Mouse (Mus musculus) lung, embryonic 14.5 days (tissue): Measurements from ENCODE around the gene Arf3. TPM values are rescaled to one million over a fixed set of nuclear protein-coding genes. Genes with fewer than 3 reads are reported as not detected.
A peak's percentile ranks its signal among the peaks of the same experiment; 100 is the strongest.

Experiments
- ATAC-seq: fragments of 200-750 bp; cut with Nextera tagmentation; 2 replicates; pipeline ENCODE4 v1.8.0; 2017; ENCODE audit warnings: mild to moderate bottlenecking, moderate TSS enrichment, moderate library complexity; ENCODE audit not compliant: insufficient read depth
- DNase-seq: peaks from one replicate; pipeline ENCODE4 v3.0.0-alpha.2; 2015
- H3K27ac ChIP-seq: fragments of 300-500 bp; sonication (generic); 2 replicates; pipeline ENCODE4 v1.5.1; 2014; ENCODE audit warnings: low read depth, mild to moderate bottlenecking, moderate library complexity
- H3K27me3 ChIP-seq: fragments of 300-500 bp; sonication (generic); 2 replicates; pipeline ENCODE4 v1.6.1; 2014; ENCODE audit warnings: low read length, control low read depth; ENCODE audit not compliant: insufficient read depth
- H3K36me3 ChIP-seq: fragments of 300-500 bp; sonication (generic); 2 replicates; pipeline ENCODE4 v1.6.1; 2014; ENCODE audit warnings: control low read depth; ENCODE audit not compliant: insufficient read depth
- H3K4me1 ChIP-seq: fragments of 300-500 bp; sonication (generic); 2 replicates; pipeline ENCODE4 v1.6.1; 2014; ENCODE audit warnings: antibody characterized with exemption, control low read depth; ENCODE audit not compliant: insufficient read depth
- H3K4me2 ChIP-seq: fragments of 300-500 bp; sonication (generic); 2 replicates; pipeline ENCODE4 v1.6.1; 2014; ENCODE audit warnings: mild to moderate bottlenecking
- H3K4me3 ChIP-seq: fragments of 300-500 bp; sonication (generic); 2 replicates; pipeline ENCODE4 v1.5.1; 2014; ENCODE audit warnings: low read depth, low read length
- H3K9ac ChIP-seq: fragments of 300-500 bp; sonication (generic); 2 replicates; pipeline ENCODE4 v1.6.1; 2014
- H3K9me3 ChIP-seq: fragments of 300-500 bp; sonication (generic); 2 replicates; pipeline ENCODE4 v1.6.1; 2016; ENCODE audit warnings: low read depth, low read length, control low read depth
- CTCF ChIP-seq: IDR thresholded peaks from 2 replicates; pipeline ENCODE4 v1.5.1; 2016; ENCODE audit warnings: antibody characterized with exemption, low read depth
- WGBS: fragments of 180-500 bp; shearing (Covaris S2); extraction: QIAGEN DNeasy Blood & Tissue Kit; methylation state at CpG from one replicate; pipeline ENCODE4 v1.1.7; 2014; 5-methylcytosine and 5-hydroxymethylcytosine counted together
- polyA plus RNA-seq: library from polyadenylated mRNA; unstranded; fragments of >200 nt; fragmentation: Nextera tagmentation; extraction: Ambion mirVana; gene quantifications from 2 replicates; pipeline ENCODE4 v1.2.1, GENCODE M21; 2014

Gene Arf3
- polyA plus RNA-seq, 1 experiment from 2014 or later = 42.5 TPM

DNA sequence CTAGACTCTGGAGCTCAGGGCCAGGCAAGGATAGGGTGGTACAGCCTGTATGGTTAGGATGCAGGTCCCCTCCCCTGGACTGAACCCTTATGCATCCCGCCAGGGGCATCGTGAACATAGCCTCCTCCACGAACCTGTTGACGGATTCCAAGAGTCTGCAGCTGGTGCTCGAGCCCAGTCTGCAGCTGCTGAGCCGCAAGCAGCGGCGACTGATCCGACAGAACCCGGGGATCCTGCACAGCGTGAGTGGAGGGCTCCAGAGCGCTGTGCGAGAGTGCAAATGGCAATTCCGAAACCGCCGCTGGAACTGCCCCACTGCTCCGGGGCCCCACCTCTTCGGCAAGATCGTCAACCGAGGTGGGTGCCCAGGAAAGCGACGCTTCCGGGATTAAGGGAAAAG is 27.7 kb upstream of the Arf3 start:
- Histone ChIP-seq H3K4me1 (no peaks in the 10 kb centered on the region), H3K4me3 (peak overlapping the region; percentile 22), H3K36me3 (no peaks in the 10 kb centered on the region), H3K9ac (no peak overlapping the region), H3K4me2 (peak overlapping the region; percentile 43; the same call in 1 of the 2 replicates), H3K9me3 (no peaks in the 10 kb centered on the region), H3K27me3 (peaks cover 88% of the 10 kb centered on the region), H3K27ac (no peak overlapping the region)
- no peak for ATAC-seq
- WGBS = under 1% methylated on average over 23 of the region's 23 CpGs
- TF ChIP-seq CTCF = no peak
- no peak for DNase-seq

DNA sequence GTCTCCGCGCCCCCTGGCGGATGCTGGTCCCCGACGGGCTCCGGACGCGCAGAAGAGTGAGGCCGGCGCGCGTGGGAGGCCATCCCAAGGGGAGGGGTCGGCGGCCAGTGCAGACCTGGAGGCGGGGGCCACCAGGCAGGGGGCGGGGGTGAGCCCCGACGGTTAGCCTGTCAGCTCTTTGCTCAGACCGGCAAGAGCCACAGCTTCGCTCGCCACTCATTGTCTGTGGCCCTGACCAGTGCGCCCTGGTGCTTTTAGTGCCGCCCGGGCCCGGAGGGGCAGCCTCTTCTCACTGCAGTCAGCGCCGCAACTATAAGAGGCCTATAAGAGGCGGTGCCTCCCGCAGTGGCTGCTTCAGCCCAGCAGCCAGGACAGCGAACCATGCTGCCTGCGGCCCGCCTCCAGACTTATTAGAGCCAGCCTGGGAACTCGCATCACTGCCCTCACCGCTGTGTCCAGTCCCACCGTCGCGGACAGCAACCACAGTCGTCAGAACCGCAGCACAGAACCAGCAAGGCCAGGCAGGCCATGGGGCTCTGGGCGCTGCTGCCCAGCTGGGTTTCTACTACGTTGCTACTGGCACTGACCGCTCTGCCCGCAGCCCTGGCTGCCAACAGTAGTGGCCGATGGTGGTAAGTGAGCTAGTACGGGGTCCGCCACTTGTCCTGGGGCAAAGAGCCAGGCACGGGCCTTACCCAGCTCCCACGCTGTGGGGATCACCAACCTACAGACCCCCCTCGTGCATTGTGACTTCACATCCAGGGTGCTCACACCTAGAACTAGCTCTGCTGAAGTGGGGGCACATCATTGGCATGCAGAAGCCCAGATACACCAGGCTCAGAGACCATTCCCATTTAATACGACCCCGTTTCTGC is 26.9 kb upstream of the Arf3 start, which contains the start of gene Wnt1:
Gene Wnt1, plus strand, starts transcription at position 197 of the 875 bp plus-strand sequence.
- ATAC-seq = peak; percentile 40; the same call in 1 of the 2 replicates
- H3K4me3 ChIP-seq = peak within 1 kb of the TSS; percentile 22
- TF ChIP-seq CTCF = peak; percentile 75
- no peaks in the 10 kb centered on the region for H3K4me1 ChIP-seq
- H3K9me3 ChIP-seq = no peaks in the 10 kb centered on the region
- DNase-seq = peak; percentile 69
- peak within 1 kb of the TSS; percentile 31; the same call in 1 of the 2 replicates for H3K4me2 ChIP-seq
- peaks cover 84% of the 10 kb centered on the region for H3K27me3 ChIP-seq
- no peaks in the 10 kb centered on the region for H3K36me3 ChIP-seq
- no peak within 1 kb of the TSS for H3K27ac ChIP-seq
- H3K9ac ChIP-seq = no peak within 1 kb of the TSS
- 4% methylated on average over 51 of the region's 51 CpGs for WGBS

DNA sequence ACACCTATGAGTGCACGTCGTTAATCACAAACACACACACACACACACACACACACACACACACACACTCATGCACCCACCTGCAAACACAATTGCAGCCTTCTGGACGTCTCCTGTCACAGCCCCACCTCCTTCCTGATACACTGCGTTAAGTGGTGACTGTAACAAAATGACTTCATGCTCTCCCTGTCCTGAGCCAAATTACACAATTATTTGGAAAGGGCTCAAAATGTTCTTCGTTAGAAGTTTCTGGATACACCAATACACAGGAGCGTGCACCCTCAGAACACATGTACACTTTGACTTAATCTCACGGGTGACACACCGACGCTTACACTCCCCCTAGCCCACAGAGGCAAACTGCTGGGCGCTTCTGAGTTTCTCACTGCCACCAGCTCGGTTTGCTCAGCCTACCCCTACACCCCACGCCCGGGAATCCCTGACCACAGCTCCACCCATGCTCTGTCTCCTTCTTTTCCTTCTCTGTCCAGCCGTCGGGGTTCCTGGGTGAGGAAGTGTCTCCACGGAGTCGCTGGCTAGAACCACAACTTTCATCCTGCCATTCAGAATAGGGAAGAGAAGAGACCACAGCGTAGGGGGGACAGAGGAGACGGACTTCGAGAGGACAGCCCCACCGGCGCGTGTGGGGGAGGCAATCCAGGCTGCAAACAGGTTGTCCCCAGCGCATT is 26.1 kb upstream of the Arf3 start:
- DNase-seq = no peak
- ATAC-seq = no peak
- Histone ChIP-seq H3K27ac (no peak overlapping the region), H3K9ac (no peak overlapping the region), H3K4me1 (no peaks in the 10 kb centered on the region), H3K36me3 (no peaks in the 10 kb centered on the region), H3K9me3 (no peaks in the 10 kb centered on the region), H3K4me3 (no peak overlapping the region), H3K4me2 (no peak overlapping the region; the same call in 1 of the 2 replicates), H3K27me3 (peaks cover 76% of the 10 kb centered on the region)
- TF ChIP-seq CTCF = no peak
- WGBS = 11% methylated on average over 24 of the region's 24 CpGs

DNA sequence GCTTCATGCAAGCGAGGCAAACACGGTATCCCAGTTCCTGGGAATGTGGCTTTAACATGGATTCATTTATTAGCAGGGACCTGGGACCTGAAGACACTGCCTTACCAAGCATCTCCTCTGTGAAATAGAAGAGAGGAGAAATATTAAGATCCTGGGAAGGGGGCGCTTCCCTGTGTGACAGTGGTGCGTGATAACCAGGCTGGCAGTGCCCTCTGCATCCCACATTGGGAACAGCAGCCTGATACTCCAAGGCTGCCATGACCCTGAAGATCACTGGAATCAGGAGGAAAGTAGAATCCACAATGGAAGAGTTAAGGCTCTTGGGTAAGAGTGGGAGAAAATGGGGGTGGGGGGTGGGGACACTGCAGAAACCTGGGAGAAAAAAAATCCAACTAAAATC is 24.9 kb upstream of the Arf3 start:
- Histone ChIP-seq H3K27me3 (peaks cover 64% of the 10 kb centered on the region), H3K36me3 (no peaks in the 10 kb centered on the region), H3K4me2 (no peak overlapping the region), H3K9ac (no peak overlapping the region), H3K27ac (no peak overlapping the region), H3K4me3 (no peak overlapping the region), H3K9me3 (no peaks in the 10 kb centered on the region), H3K4me1 (no peaks in the 10 kb centered on the region)
- 29% methylated on average over 4 of the region's 4 CpGs for WGBS
- no peak for ATAC-seq
- DNase-seq = peak; percentile 54
- TF ChIP-seq CTCF = peak; percentile 72

DNA sequence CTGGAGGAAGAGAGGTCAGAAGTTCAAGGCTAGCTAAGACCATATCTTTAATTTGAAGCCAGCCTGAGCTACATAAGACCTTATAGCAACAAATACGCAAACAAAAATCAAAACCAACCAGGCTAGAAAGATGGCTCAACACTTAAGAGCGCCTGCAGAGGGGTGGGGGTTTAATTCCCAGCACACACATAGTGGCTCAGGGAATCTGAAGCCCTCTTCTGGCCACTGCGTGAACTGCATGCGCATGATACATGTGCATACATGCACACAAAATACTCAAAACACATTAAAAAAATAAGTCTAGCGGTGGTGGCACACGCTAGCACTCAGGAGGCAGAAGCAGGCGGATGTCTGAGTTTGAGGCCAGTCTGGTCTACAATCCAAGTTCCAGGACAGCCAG is 22.7 kb upstream of the Arf3 start:
- ATAC-seq = no peak
- no peak overlapping the region for H3K4me2 ChIP-seq
- no peaks in the 10 kb centered on the region for H3K9me3 ChIP-seq
- whole genome bisulfite sequencing = 32% methylated on average over 7 of the region's 7 CpGs
- no peak overlapping the region for H3K27ac ChIP-seq
- TF ChIP-seq CTCF = peak; percentile 74
- H3K27me3 ChIP-seq = peaks cover 54% of the 10 kb centered on the region
- H3K36me3 ChIP-seq = no peaks in the 10 kb centered on the region
- H3K4me1 ChIP-seq = no peaks in the 10 kb centered on the region
- DNase-seq = peak; percentile 70
- H3K9ac ChIP-seq = no peak overlapping the region
- H3K4me3 ChIP-seq = no peak overlapping the region

DNA sequence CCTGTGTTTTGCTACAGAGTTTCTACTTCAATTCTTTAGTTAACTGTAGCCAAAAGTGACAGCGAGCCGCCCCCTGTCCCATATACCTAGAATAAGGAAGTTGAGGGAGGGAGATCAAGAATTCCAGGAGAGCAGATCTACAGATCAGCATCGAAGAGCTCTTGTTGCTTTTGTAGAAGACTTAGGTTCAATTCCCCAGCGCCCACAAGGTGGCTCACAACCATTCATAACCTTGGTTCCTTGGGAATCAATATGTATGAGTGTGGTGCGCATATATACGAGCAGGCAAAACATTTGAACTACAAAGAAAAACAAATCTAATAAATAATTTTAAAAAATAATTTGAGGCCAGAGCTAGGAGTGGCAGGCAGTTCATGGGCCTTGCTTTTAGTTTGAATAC is 18.2 kb upstream of the Arf3 start:
- WGBS = 28% methylated on average over 6 of the region's 6 CpGs
- H3K4me1 ChIP-seq = no peaks in the 10 kb centered on the region
- TF ChIP-seq CTCF = no peak

DNA sequence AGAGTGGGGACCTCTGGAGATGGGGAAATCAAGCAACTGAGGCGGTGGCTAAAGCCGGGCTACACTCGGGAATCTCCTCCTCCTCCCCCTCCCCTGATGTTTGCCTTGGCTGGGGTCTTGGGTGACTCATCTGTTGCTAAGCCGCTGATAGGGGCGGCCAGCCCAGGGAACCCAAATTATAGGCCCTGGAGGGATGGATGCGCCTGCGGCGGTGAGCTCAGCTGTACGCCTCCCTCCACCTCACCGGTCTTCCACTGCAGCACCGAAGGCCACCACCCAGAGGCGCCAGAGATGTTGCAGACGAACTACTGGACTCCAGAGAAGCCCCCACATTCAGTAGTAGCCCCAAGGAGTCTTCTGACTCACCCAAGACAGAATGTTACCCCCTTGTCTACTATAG is 17.6 kb upstream of the Arf3 start:
- WGBS = 3% methylated on average over 13 of the region's 13 CpGs
- DNase-seq = no peak

More for the DNA sequence above, 18.2 kb upstream of the Arf3 start:
- ATAC-seq = no peak
- peaks cover 64% of the 10 kb centered on the region for H3K27me3 ChIP-seq
- DNase-seq = no peak
- no peak overlapping the region for H3K4me3 ChIP-seq
- no peak overlapping the region for H3K9ac ChIP-seq
- H3K36me3 ChIP-seq = no peaks in the 10 kb centered on the region
- H3K9me3 ChIP-seq = no peaks in the 10 kb centered on the region
- H3K4me2 ChIP-seq = no peak overlapping the region
- H3K27ac ChIP-seq = no peak overlapping the region

More for the DNA sequence above, 17.6 kb upstream of the Arf3 start:
- H3K4me3 ChIP-seq = no peak overlapping the region
- no peaks in the 10 kb centered on the region for H3K9me3 ChIP-seq
- no peak overlapping the region for H3K9ac ChIP-seq
- no peak overlapping the region for H3K27ac ChIP-seq
- H3K27me3 ChIP-seq = peaks cover 67% of the 10 kb centered on the region
- no peak for ATAC-seq
- H3K4me1 ChIP-seq = no peaks in the 10 kb centered on the region
- no peak overlapping the region for H3K4me2 ChIP-seq
- TF ChIP-seq CTCF = no peak
- no peaks in the 10 kb centered on the region for H3K36me3 ChIP-seq
